Mouse (Mus musculus) frontal cortex, adult (tissue): Measurements from ENCODE around the gene 6030468B19Rik.
"Not testable (repeated sequence)": the region's sequence is repeated elsewhere in the genome, so short reads cannot be mapped to it uniquely, and the experiment has no call there.

Experiments used
- ATAC-seq: cut with Nextera tagmentation; 2 replicates; pipeline ENCODE4 v1.9.2; 2017; ENCODE audit warnings: mild to moderate bottlenecking, moderate library complexity, mixed read lengths; ENCODE audit not compliant: low TSS enrichment

Gene 6030468B19Rik

GRCm38 (mm10) chr11:117828149-117828887, 30.9 kb downstream of the 6030468B19Rik start:
- no peak for ATAC-seq

DNA sequence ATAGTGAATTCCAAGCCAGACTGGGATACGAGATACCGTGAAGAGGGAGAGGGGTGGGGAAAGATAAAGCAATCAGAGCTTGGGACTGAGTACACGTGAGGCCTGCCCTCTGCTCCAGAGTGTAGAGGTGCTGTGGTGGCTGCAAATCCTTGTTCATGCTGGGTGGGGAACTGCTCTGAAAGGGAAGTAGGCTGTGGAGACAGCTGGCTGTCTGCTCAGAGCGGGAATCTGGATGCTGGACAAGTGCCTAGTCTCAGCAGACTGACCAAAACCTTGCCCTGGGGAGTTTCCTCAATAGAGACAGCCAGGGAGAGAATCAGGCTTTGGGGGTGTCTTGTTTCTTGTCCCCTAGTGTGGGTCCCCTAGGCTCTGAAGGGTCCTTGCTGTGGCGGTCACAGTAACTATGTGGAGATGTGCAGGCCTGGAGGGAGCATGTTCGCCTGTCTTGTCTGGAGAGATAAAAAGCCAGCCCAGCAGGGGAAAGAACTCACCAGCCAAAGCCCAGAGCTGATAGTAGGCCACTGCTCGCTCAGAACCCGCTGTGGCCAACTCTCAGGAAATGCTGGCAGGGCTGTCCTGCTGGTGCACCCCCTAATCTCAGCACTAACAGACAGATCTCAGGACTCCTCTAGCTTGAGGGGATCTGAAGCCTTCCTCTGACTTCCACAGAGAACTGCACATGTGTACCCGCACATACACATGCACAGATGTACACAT, 31.6 kb downstream of the 6030468B19Rik start:
- no peak for ATAC-seq

DNA sequence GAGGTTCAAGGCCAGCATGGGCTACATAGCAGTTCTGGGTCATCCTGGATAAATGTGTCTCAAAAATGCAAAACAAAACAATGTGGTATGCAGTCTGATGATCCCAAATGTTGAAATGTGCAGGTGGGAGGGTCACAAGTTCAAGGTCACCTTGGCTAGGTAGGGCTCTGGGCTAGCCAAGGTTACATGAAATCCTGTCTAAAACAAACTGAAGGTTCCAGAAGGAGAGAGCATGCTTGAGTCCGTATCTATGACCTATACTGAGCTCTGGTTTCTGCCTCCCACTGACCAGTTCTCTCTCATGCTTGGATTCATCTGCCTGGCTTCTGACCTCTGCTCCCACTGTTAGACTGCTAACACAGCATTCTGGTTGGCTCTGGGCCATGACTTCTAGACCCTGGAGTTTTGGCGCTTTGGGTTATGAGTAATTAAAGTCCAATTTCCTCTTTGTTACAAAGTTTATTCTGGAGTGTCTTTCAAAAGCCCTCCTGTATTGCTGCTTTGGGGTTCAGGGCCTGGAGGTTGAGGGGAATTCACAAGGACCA, 32.3 kb downstream of the 6030468B19Rik start:
- ATAC-seq, result no peak

GRCm38 (mm10) chr11:117830401-117830800, 32.9 kb downstream of the 6030468B19Rik start:
- ATAC-seq, result no peak

GRCm38 (mm10) chr11:117832086-117832969, 34.9 kb downstream of the 6030468B19Rik start:
- ATAC-seq, result peak; percentile 63

GRCm38 (mm10) chr11:117833509-117833908, 36.0 kb downstream of the 6030468B19Rik start:
- ATAC-seq, result not testable (repeated sequence)

GRCm38 (mm10) chr11:117834086-117834485, 36.6 kb downstream of the 6030468B19Rik start:
- no peak for ATAC-seq

GRCm38 (mm10) chr11:117836306-117836705, 38.8 kb downstream of the 6030468B19Rik start:
- peak; percentile 81 for ATAC-seq

GRCm38 (mm10) chr11:117838572-117838971, 41.1 kb downstream of the 6030468B19Rik start:
- ATAC-seq, result no peak

GRCm38 (mm10) chr11:117839021-117839420, 41.6 kb downstream of the 6030468B19Rik start:
- ATAC-seq, result no peak

- ATAC-seq, result no peak
Observed at GRCm38 (mm10) chr11:117840910-117841309, 43.5 kb downstream of the 6030468B19Rik start.

GRCm38 (mm10) chr11:117843434-117843833, 46.0 kb downstream of the 6030468B19Rik start:
- ATAC-seq, result no peak

DNA sequence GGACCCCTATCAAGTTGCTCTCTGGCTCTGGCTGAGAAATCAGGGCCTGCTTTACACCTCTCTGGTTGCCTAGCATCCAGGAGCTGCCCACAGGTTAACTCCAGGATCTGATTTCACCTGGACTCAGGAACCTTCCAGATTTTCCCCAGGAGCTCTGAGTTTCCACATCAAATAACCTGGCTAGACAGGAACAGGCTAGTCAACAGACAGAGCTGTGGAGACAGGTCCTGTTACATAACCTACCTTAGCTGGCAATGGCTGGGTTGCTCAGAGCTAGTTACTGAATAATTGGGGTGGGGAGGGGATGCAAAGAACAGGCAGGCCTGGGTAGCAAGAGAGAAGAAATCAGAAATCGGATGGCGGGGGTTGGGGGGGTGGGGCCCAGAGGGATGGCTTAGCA, 47.5 kb downstream of the 6030468B19Rik start:
- no peak for ATAC-seq

DNA sequence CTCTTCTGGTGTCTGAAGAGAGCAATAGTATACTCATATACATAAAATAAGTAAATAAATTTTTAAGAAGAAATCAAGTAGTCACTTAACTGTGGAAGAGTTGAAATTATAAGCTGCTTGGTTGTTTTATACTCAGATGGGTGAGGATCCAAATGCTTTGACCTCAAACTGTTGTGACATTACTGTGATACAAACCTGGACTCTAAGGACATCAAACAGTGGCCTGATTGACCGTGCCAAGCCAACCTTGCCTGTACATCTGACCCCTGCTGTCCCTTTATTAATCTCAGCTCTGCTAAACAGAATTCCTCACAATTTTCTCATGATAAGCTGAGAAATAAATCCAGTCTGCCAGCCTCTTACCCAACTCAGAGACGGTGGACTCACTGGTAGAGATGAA, 48.2 kb downstream of the 6030468B19Rik start:
- no peak for ATAC-seq

DNA sequence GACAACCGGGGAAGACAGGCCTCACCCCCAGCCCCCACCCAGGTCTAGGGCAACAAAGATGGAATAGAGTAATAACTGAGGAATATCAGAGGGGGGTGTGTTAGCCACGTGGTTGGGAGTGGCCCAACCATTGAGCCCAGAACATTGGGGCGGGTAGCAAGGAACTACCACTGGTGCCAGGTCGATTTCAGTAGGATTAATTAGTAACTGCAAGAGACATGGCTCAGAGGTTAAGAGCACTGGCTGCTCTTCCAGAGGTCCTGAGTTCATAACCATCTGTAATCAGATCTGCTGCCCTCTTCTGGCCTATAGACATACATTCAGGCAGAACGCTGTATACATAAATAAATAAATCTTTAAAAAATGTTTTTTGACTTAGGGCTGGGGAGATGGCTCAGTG, 49.2 kb downstream of the 6030468B19Rik start:
- ATAC-seq, result no peak

- ATAC-seq, result no peak
Observed at GRCm38 (mm10) chr11:117847593-117848215, 50.2 kb downstream of the 6030468B19Rik start.

DNA sequence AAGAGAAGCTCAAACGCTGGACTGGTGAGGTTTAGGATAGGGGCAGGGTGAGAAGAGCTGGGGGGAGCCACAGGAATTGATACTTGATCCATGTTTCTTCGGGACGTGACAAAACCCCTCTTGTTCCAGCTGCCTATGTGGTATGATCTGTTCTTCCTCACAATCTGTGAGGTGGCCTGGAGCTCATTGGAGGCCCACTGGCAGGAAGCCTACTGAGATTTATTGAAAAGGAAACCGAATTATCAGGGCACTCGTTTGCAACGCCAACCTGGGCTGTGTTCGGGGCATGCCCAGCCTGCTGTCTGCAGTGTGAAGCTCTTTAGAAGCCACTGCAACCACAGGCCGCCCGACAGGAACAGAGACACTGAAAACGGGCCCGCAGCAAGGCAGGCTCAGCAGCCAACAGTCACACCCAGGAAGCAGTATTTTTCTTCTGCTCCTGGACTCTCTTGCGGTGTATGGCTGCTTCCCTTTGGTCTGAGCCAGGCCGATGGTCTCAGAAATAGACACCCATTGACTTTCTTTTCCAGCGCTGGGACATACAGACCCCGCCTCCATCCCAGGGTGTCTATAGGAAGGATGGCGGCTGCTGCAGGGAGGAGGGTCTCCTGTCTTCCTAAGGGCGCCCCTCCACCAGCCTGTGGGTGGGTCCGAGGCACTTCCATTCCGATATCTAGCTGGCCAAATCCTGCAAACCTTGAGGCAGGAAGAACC, 51.0 kb downstream of the 6030468B19Rik start:
- peak; percentile 78 for ATAC-seq

DNA sequence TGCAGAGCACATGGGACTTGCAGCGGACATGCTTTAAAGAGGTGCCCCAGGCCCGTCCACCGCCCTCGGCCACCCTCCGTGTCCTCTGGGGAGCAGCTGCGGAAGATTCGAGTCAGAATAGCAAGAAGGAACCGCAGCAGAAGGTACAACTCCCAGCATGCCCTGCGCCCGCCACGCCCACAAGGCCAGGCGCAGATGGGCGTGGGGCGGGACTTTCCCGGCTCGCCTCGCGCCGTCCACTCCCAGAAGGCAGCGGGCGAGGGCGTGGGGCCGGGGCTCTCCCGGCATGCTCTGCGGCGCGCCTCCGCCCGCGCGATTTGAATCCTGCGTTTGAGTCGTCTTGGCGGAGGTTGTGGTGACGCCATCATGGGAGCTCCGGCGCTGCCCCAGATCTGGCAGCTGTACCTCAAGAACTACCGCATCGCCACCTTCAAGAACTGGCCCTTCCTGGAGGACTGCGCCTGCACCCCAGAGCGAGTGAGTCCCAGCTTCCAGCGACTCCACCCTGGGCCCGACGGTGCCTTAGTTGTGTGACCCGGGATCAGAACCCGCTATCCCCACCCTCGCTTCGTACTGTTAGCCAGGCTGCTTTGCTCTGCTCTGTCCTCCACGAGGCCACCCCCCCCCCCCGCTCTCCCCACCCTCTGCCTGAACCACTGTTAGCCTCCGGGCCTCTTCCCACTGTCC, 51.7 kb downstream of the 6030468B19Rik start, which contains the start of gene Birc5:
TSS of gene Birc5 (plus strand) at position 267 of the 687 bp plus-strand sequence.
- ATAC-seq, result peak; percentile 94

- ATAC-seq, result no peak
Observed at GRCm38 (mm10) chr11:117852875-117853274, 55.4 kb downstream of the 6030468B19Rik start.

GRCm38 (mm10) chr11:117854241-117854640, 56.8 kb downstream of the 6030468B19Rik start:
- no peak for ATAC-seq
